Mouse (Mus musculus): ENCODE results near the gene Slc17a7.

GRCm38 (mm10) chr7:45178550-45178949, 14.8 kb downstream of the Slc17a7 start:
- TF ChIP-seq POLR2A (IDR thresholded peaks at IDR 0.05; ENCODE audit: borderline replicate concordance, low read depth, low read length) (no peak), CTCF (IDR thresholded peaks at IDR 0.05; ENCODE audit: low read depth, low read length) (no peak)

Data from bone marrow macrophage, adult 2 months (primary cell).